Mouse (Mus musculus): ENCODE measurements around the gene Slc35e3. TPM values are rescaled to one million over a fixed set of nuclear protein-coding genes. Genes with fewer than 3 reads are reported as not detected.
"Not testable (repeated sequence)": the region's sequence is repeated elsewhere in the genome, so short reads cannot be mapped to it uniquely, and the experiment has no call there.

Gene Slc35e3
- polyA plus RNA-seq, 2 experiments from 2014 or later, result 1.7 TPM

GRCm38 (mm10) chr10:117749050-117749686 is 3.0 kb upstream of the Slc35e3 start:
- ATAC-seq, result no peak

GRCm38 (mm10) chr10:117748276-117749049 is 2.3 kb upstream of the Slc35e3 start:
- no peak for ATAC-seq

- ATAC-seq, result no peak
These were observed 1.5 kb upstream of the Slc35e3 start for GRCm38 (mm10) chr10:117747711-117748110.

GRCm38 (mm10) chr10:117745570-117746296 is 432 bp downstream of the Slc35e3 start:
- ATAC-seq, result peak; percentile 43

DNA sequence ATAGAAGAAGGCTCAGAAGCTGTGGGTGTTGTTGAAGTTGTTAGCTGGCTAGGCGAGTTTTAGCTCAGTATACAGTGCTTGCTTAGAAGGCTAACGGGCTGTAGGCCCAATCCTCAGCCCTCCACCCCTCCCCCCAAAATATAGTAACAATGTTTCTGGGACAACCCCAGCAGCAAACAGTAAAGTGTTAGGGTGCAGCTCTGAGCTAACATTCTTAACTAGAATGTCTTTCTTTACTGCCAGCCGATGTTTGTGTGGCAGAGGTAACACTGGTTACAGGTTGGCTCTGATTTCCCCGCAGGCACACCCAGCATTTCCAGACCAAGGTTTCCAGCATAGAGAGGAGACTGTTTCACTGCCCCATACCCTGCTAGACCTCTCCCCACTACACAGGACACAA is 2.2 kb downstream of the Slc35e3 start:
- ATAC-seq, result no peak

- ATAC-seq, result no peak
These were observed 3.0 kb downstream of the Slc35e3 start for GRCm38 (mm10) chr10:117743182-117743581.

DNA sequence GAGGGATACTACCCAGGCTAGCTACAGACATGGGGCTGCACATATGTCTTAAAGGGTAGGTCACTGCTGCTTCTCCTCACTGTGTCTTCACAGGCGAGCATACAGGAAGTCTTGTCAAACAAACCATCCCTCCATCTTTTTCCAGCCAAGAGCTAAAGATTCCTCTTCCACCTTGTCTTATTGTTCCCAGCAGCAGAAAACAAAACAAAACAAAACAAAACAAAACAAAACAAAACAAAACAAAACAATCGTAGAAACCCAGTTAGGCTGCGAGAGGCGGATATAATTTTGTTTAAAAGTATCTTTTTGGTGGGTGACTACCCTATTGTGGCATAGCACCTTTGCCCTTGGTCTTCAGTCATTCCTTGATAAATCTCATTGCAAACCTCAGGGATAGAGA is 3.5 kb downstream of the Slc35e3 start:
- no peak for ATAC-seq

- ATAC-seq, result no peak
These were observed 4.3 kb downstream of the Slc35e3 start for GRCm38 (mm10) chr10:117741698-117742475.

GRCm38 (mm10) chr10:117740921-117741320 is 5.2 kb downstream of the Slc35e3 start:
- ATAC-seq, result no peak

- no peak for ATAC-seq
These were observed 6.0 kb downstream of the Slc35e3 start for GRCm38 (mm10) chr10:117740171-117740570.

DNA sequence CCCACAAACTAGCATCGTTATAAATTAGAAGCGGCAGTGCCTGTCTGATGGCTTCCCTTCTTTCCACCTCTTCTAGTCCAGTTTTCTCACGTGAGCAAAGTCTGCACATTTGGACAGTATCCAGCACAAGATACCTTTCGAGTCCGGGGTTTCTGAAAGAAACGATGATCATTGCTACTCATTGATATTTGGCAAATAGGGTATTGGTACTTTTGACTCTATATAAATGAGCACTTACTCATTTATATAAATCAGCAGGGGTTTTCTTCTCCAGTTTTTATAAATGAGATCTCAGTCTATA is 6.6 kb downstream of the Slc35e3 start:
- no peak for ATAC-seq

DNA sequence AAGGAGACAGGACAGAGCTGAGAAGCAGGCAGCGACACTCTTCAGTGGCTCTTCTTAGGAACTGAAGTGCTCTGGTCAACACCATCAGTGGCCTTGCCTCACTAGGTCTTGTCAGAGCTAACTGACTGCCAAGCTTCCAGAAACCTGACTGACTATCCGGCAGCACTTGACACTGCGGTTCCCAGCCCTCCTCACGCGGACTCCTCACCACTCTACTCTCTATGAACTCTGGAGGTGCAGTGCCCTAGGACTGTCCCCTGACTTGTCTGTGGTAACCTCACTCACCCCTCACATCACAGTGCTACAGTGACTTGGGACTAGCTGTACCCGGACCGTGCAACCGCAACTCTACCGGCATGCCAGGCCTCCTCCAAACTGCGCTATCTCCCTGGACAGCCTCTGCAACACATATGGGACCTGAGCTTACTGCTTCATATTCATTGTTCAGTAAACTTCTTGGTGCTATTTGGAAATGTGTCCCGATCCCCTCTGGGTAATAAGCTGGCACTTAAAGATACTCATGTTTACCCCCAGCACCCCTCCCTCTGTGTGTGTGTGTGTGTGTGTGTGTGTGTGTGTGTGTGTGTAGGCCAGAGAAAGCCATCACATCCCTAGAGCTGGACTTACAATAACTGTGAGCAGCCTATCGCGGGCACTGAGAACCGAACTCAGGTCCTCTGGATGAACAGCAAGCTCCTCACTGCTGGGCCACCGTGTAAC is 7.1 kb downstream of the Slc35e3 start:
- ATAC-seq, result no peak

GRCm38 (mm10) chr10:117738140-117738921 is 7.8 kb downstream of the Slc35e3 start:
- ATAC-seq, result no peak

GRCm38 (mm10) chr10:117737498-117737897 is 8.7 kb downstream of the Slc35e3 start:
- not testable (repeated sequence) for ATAC-seq

- ATAC-seq, result no peak
These were observed 9.1 kb downstream of the Slc35e3 start for GRCm38 (mm10) chr10:117737075-117737474.

- ATAC-seq, result no peak
These were observed 9.6 kb downstream of the Slc35e3 start for GRCm38 (mm10) chr10:117736573-117736972.

DNA sequence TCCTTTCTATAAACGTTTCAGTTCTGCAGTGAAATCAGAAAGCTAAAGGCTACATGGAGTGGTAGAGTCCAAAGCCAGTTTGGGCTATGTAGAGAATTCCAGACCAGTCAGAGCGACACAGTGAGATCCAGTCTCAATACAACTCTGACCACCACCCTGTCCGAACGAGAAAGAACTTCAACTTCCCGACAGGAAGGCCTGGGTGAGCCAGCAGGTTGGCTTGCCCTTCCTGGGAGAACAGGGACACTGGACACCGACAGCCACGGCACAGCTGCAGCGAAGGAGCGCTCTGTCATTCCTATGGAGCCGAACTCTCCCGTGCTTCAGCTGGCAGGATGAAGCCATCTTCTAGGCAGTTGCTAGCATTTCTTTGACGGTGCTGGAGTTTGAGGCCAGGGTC is 10.8 kb downstream of the Slc35e3 start:
- ATAC-seq, result not testable (repeated sequence)

GRCm38 (mm10) chr10:117734104-117734852 is 11.9 kb downstream of the Slc35e3 start:
- not testable (repeated sequence) for ATAC-seq

DNA sequence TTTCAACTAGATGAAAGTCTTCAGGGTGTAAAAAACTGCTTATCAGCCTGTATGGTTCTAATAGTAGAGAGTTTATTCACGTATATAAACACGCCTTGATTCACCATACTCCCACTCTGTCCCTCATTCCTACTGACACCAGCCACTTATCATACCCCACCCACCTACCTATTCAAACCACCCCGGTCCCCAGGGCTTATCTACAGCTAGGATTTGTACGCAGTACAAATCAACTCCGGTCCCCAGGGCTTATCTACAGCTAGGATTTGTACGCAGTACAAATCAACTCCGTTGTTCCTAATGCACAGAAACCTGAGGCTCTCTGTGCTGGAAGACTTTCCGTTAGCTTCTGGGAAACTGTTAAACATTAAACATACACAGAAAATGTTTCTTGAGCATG is 12.5 kb downstream of the Slc35e3 start:
- not testable (repeated sequence) for ATAC-seq

DNA sequence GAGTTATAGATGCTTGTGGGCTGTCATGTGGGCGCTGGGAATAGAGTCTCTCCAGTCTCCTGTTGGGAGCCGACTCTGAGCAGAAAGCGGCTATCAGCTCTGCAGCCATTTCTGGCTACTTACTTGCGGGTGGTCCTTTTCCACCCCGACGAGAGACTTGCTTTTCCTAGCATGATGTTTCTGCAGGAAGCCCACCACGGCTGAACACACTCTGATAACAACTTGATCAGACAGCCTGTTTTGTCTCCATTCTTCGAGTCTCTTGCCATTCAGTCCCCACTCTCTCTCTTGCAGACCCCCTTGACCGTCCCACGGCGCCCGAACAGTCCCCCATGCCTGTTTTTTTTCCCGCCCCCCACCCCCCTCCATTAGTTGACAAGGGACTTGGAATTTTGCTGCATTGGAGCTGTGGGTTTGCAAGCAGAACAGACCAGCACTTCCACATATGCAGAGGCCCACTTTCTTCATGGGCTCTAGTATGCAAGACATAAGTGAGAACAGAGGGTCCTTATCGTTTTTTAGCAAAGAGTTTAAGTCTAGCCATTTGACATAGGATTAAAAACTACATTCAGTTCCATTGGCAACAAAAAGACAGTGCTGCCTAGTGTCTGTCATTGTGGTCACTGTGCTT is 13.1 kb downstream of the Slc35e3 start:
- ATAC-seq, result no peak
